Mouse (Mus musculus) B cell, adult 67 days (primary cell): Measurements from ENCODE around the gene Actbl2. TPM values are rescaled to one million over a fixed set of nuclear protein-coding genes. Genes with fewer than 3 reads are reported as not detected.

Experiments
- total RNA-seq, 2 experiments: library from RNA; stranded (reverse); gene quantifications; 4 replicates each; pipeline ENCODE4 v1.2.4; 2023

The Actbl2 gene
- total RNA-seq, result not detected

DNA sequence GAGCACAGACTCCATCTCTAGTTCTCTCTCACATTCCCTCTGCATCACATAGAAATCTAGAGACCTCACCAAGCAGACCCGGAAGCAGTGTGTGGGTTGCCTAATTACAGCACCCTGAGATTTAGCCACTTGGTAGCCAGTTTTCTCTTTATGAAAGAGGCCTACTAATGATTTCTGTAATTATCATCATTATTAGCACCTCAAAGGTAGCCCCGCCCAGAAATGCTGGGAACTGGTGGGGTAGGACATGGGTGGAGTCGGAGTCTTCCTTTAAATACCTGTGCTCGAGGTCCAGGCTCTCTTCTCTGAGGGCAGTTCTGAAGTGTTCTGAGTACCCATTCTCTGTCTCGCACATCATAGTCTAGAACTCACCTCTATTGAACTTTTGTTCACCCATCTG is at the start of gene Actbl2:
TSS of gene Actbl2 (plus strand) at position 301 of the 400 bp plus-strand sequence.

Other genes starting within 250 kb of the Actbl2 start
- gene Gpbp1, start 235.1 kb downstream of the Actbl2 start, total RNA-seq, result 100 to 1,000 TPM; 135 to 163 TPM